In genomic region chr1:87070720-87071119, GRCm38 (mm10) we compare ENCODE assay signal across 9 mouse cellular contexts. TPM values are rescaled to one million over a fixed set of nuclear protein-coding genes. Genes with fewer than 3 reads are reported as not detected.
DNase-seq lines count a peak whose midpoint lies in the region; ATAC-seq and TF ChIP-seq lines count a peak whose summit lies in the region.
"Had no signal": no experiment of that assay in that cellular context is flagged by ENCODE, and none has a peak within 500 bp of the region (broad histone marks: within the 10 kb centered on the region; RNA-seq: fewer than 3 reads in every experiment).

No protein-coding gene starts in this region.

- no peak overlapping the region for H3K4me2 ChIP-seq in liver, embryonic 13.5 days
- H3K4me2 ChIP-seq: embryonic facial prominence, embryonic 13.5 days had no signal

- H3K4me3 ChIP-seq in kidney, adult 2 months (ENCODE audit: insufficient read depth, low read depth, low read length) = no peak overlapping the region
- H3K4me3 ChIP-seq in MEL (ENCODE audit: control insufficient read depth in 1 of 2, insufficient read depth in 1 of 2, low read depth in 2 of 2, low read length in 2 of 2) = no peak overlapping the region
- no peak overlapping the region for H3K4me3 ChIP-seq in liver, embryonic 13.5 days (replicated peaks)
- H3K4me3 ChIP-seq: embryonic facial prominence, embryonic 13.5 days had no signal

- no peak for TF ChIP-seq EP300 in MEL (IDR thresholded peaks at IDR 0.05; ENCODE audit: low read depth in 1 of 2, low read length in 2 of 2)

- H3K79me2 ChIP-seq in MEL (ENCODE audit: control insufficient read depth, insufficient read depth, low read length, poor library complexity) = no peaks in the 10 kb centered on the region

- no peak overlapping the region for H3K27ac ChIP-seq in kidney, adult 2 months (ENCODE audit: insufficient read depth, low read depth, low read length)
- no peak overlapping the region for H3K27ac ChIP-seq in MEL (ENCODE audit: control insufficient read depth, low read depth, low read length)
- H3K27ac ChIP-seq in liver, embryonic 13.5 days = no peak overlapping the region
- H3K27ac ChIP-seq: embryonic facial prominence, embryonic 13.5 days had no signal

- H3K9me3 ChIP-seq in MEL (replicated peaks; ENCODE audit: insufficient read depth, low read length) = no peaks in the 10 kb centered on the region
- H3K9me3 ChIP-seq in liver, embryonic 13.5 days (replicated peaks) = no peaks in the 10 kb centered on the region
- H3K9me3 ChIP-seq: embryonic facial prominence, embryonic 13.5 days had no signal

- peak; percentile 65 for TF ChIP-seq RAD21 in MEL (IDR thresholded peaks at IDR 0.05; ENCODE audit: low read depth, low read length)

- no peaks in the 10 kb centered on the region for H3K36me3 ChIP-seq in kidney, adult 2 months (ENCODE audit: control insufficient read depth, insufficient read depth, low read length)
- H3K36me3 ChIP-seq in MEL (ENCODE audit: control insufficient read depth in 1 of 2, insufficient read depth in 2 of 2, low read length in 2 of 2) = no peaks in the 10 kb centered on the region
- no peaks in the 10 kb centered on the region for H3K36me3 ChIP-seq in liver, embryonic 13.5 days
- H3K36me3 ChIP-seq: embryonic facial prominence, embryonic 13.5 days had no signal

- DNase-seq in kidney, adult 2 months = peak; percentile 23
- no peak for DNase-seq in kidney, adult 11 months
- peak; percentile 82 for DNase-seq in MEL (ENCODE audit: low read depth, low spot score)
- peak; percentile 37 for DNase-seq in embryo, embryonic 11 days
- DNase-seq in liver, embryonic 13.5 days = peak; percentile 30
- peak; percentile 39 to 74 for DNase-seq in spleen, postnatal 4 days (ENCODE audit: low spot score in 2 of 2)
- no peak for DNase-seq in layer of hippocampus, adult 11-12 months (ENCODE audit: low spot score)
- DNase-seq in right cerebral cortex, postnatal 36 days (ENCODE audit: low spot score in 2 of 2) = no peak

- peak overlapping the region; percentile 41; the same call in 1 of the 2 replicates for H3K9ac ChIP-seq in MEL (ENCODE audit: control insufficient read depth, low read depth, low read length, poor library complexity, severe bottlenecking)
- H3K9ac ChIP-seq in liver, embryonic 13.5 days = no peak overlapping the region
- H3K9ac ChIP-seq: embryonic facial prominence, embryonic 13.5 days had no signal

- no peak for TF ChIP-seq POLR2A in kidney, adult 2 months (IDR thresholded peaks at IDR 0.05; ENCODE audit: low read depth, low read length)
- no peak for TF ChIP-seq POLR2A in MEL (IDR thresholded peaks at IDR 0.05; ENCODE audit: control insufficient read depth in 1 of 2, insufficient read depth in 1 of 2, low read depth in 1 of 2, low read length in 2 of 2, poor library complexity in 1 of 2)

- ATAC-seq in liver, embryonic 13.5 days (ENCODE audit: low read depth) = peak; percentile 58; the same call in 1 of the 2 replicates

- TF ChIP-seq CTCF in kidney, adult 2 months (conservative IDR thresholded peaks at IDR 0.05; ENCODE audit: insufficient read depth, insufficient read length, low read depth, low read length) = peak; percentile 60; the same call in 1 of the 2 replicates
- TF ChIP-seq CTCF in MEL (IDR thresholded peaks at IDR 0.05 in 2 of 3, conservative IDR thresholded peaks at IDR 0.05 in 1 of 3; ENCODE audit: control insufficient read depth in 1 of 3, insufficient read depth in 1 of 3, low read depth in 2 of 3, low read length in 3 of 3, poor library complexity in 1 of 3, severe bottlenecking in 1 of 3) = peak; percentile 82 to 96 (median 86)

- H3K27me3 ChIP-seq in kidney, adult 2 months (replicated peaks; ENCODE audit: control insufficient read depth, insufficient read depth, low read length) = no peaks in the 10 kb centered on the region
- H3K27me3 ChIP-seq in MEL (ENCODE audit: control insufficient read depth in 1 of 2, insufficient read depth in 2 of 2, low read length in 2 of 2) = no peaks in the 10 kb centered on the region
- H3K27me3 ChIP-seq in liver, embryonic 13.5 days = no peaks in the 10 kb centered on the region
- H3K27me3 ChIP-seq: embryonic facial prominence, embryonic 13.5 days had no signal

- no peaks in the 10 kb centered on the region for H3K4me1 ChIP-seq in kidney, adult 2 months (ENCODE audit: control insufficient read depth, insufficient read depth, low read length)
- peaks cover 0 to 7% of the 10 kb centered on the region in 2 experiments; a peak in 2 of 4 replicates for H3K4me1 ChIP-seq in MEL (ENCODE audit: control insufficient read depth in 1 of 2, insufficient read depth in 2 of 2, low read length in 2 of 2)
- no peaks in the 10 kb centered on the region for H3K4me1 ChIP-seq in liver, embryonic 13.5 days (replicated peaks)

- 60% methylated on average over 16 of the region's 16 CpGs for whole genome bisulfite sequencing in kidney, adult 2 months
- 38% methylated on average over 16 of the region's 16 CpGs for WGBS in liver, embryonic 13.5 days (ENCODE audit: insufficient replicate concordance)

TF ChIP-seq in MEL, 35 proteins besides CTCF, POLR2A, EP300 and RAD21:
- 0 out of 2 replicates have a peak, but pooled peaks have one; percentile 29 for TF ChIP-seq MXI1 (IDR thresholded peaks at IDR 0.05; ENCODE audit: low read depth, low read length)
- no peak for TF ChIP-seq ZKSCAN1 (IDR thresholded peaks at IDR 0.05; ENCODE audit: low read depth, low read length)
- TF ChIP-seq E2F4 (IDR thresholded peaks at IDR 0.05; ENCODE audit: borderline replicate concordance, low read depth, low read length) = no peak
- no peak for TF ChIP-seq POLR2AphosphoS5 (IDR thresholded peaks at IDR 0.05; ENCODE audit: borderline replicate concordance, low read depth, low read length)
- no peak for TF ChIP-seq TCF12 (IDR thresholded peaks at IDR 0.05; ENCODE audit: low read depth, low read length)
- no peak for TF ChIP-seq UBTF (IDR thresholded peaks at IDR 0.05; ENCODE audit: borderline replicate concordance, insufficient read depth, low read depth, low read length)
- TF ChIP-seq ETS1 (IDR thresholded peaks at IDR 0.05; ENCODE audit: low read depth, low read length) = no peak
- TF ChIP-seq MEF2A (IDR thresholded peaks at IDR 0.05; ENCODE audit: extremely low read depth, insufficient replicate concordance, low read depth, low read length, poor library complexity, severe bottlenecking) = no peak
- TF ChIP-seq SMC3 (IDR thresholded peaks at IDR 0.05; ENCODE audit: low read depth, low read length) = peak; percentile 83
- TF ChIP-seq TAL1 (IDR thresholded peaks at IDR 0.05; ENCODE audit: low read length) = no peak
- no peak for TF ChIP-seq TBP (IDR thresholded peaks at IDR 0.05; ENCODE audit: low read depth, low read length)
- no peak for TF ChIP-seq MAX (IDR thresholded peaks at IDR 0.05; ENCODE audit: low read length)
- no peak for TF ChIP-seq NELFE (IDR thresholded peaks at IDR 0.05; ENCODE audit: low read depth, low read length)
- no peak for TF ChIP-seq CHD1 (IDR thresholded peaks at IDR 0.05; ENCODE audit: low read depth, low read length)
- TF ChIP-seq POLR2AphosphoS2 (IDR thresholded peaks at IDR 0.05; ENCODE audit: low read length) = no peak
- TF ChIP-seq SIN3A (IDR thresholded peaks at IDR 0.05; ENCODE audit: low read length) = no peak
- no peak for TF ChIP-seq USF1 (IDR thresholded peaks at IDR 0.05; ENCODE audit: low read depth, low read length)
- no peak for TF ChIP-seq USF2 (IDR thresholded peaks at IDR 0.05; ENCODE audit: borderline replicate concordance in 1 of 2, insufficient read depth in 1 of 2, low read depth in 1 of 2, low read length in 2 of 2)
- TF ChIP-seq JUND (IDR thresholded peaks at IDR 0.05; ENCODE audit: low read depth, low read length) = no peak
- TF ChIP-seq ZC3H11A (IDR thresholded peaks at IDR 0.05; ENCODE audit: low read depth, low read length) = peak; percentile 66
- TF ChIP-seq ELF1 (IDR thresholded peaks at IDR 0.05; ENCODE audit: low read depth, low read length) = no peak
- TF ChIP-seq ZMIZ1 (IDR thresholded peaks at IDR 0.05; ENCODE audit: low read depth, low read length) = no peak
- TF ChIP-seq BHLHE40 (IDR thresholded peaks at IDR 0.05; ENCODE audit: borderline replicate concordance, low read depth, low read length) = no peak
- no peak for TF ChIP-seq ZNF384 (IDR thresholded peaks at IDR 0.05; ENCODE audit: low read depth, low read length)
- 0 out of 2 replicates have a peak, but pooled peaks have one; percentile 45 for TF ChIP-seq MAZ (IDR thresholded peaks at IDR 0.05; ENCODE audit: low read depth, low read length)

RNA-seq across cellular contexts. Expression of gene Alppl2, which starts 19.0 kb away (rescaled TPM):
- polyA plus RNA-seq in kidney, adult 2 months (2012; rRNA removed) = not detected in 2 replicates
- total RNA-seq in MEL (2012; rRNA removed) = not detected in 2 replicates
- not detected for polyA plus RNA-seq in MEL (2012; ENCODE audit: insufficient read depth in 1 of 2, insufficient read length in 2 of 2, low read depth in 1 of 2, low replicate concordance in 2 of 2, missing spikeins in 1 of 2)
- not detected in 2 replicates for polyA plus RNA-seq in liver, embryonic 13.5 days (2015; fragmentation: Nextera tagmentation; extraction: Ambion mirVana)
- polyA plus RNA-seq: embryonic facial prominence, embryonic 13.5 days had no signal

RNA-seq across cellular contexts. Expression of gene Alpi, which starts 30.7 kb away (rescaled TPM):
- polyA plus RNA-seq in kidney, adult 2 months (2012; rRNA removed) = not detected in 2 replicates
- total RNA-seq in MEL (2012; rRNA removed) = not detected in 2 replicates
- not detected for polyA plus RNA-seq in MEL (2012; ENCODE audit: insufficient read depth in 1 of 2, insufficient read length in 2 of 2, low read depth in 1 of 2, low replicate concordance in 2 of 2, missing spikeins in 1 of 2)
- polyA plus RNA-seq in liver, embryonic 13.5 days (2015; fragmentation: Nextera tagmentation; extraction: Ambion mirVana) = not detected in 2 replicates
- polyA plus RNA-seq: embryonic facial prominence, embryonic 13.5 days had no signal

RNA-seq across cellular contexts. Expression of gene Akp3, which starts 54.1 kb away (rescaled TPM):
- polyA plus RNA-seq in kidney, adult 2 months (2012; rRNA removed) = not detected in 2 replicates
- total RNA-seq in MEL (2012; rRNA removed) = not detected in 2 replicates
- polyA plus RNA-seq in MEL (2012; ENCODE audit: insufficient read depth in 1 of 2, insufficient read length in 2 of 2, low read depth in 1 of 2, low replicate concordance in 2 of 2, missing spikeins in 1 of 2) = under 1 TPM in 1 of 2 experiments, not detected in 1; 0.04 TPM
- polyA plus RNA-seq in liver, embryonic 13.5 days (2015; fragmentation: Nextera tagmentation; extraction: Ambion mirVana) = not detected in 2 replicates
- polyA plus RNA-seq: embryonic facial prominence, embryonic 13.5 days had no signal

Comparison
In these comparisons a context has a peak if more than half of its experiments do, and no peak if none do; other contexts are left out.
1. DNase-seq: peak in kidney, adult 2 months (single experiment), MEL (single experiment), embryo, embryonic 11 days (single experiment), liver, embryonic 13.5 days (single experiment) and spleen, postnatal 4 days (2 of 2); none in kidney, adult 11 months (single experiment), layer of hippocampus, adult 11-12 months (single experiment) and right cerebral cortex, postnatal 36 days (0 of 2).